Mouse (Mus musculus): ENCODE results near the gene Pdk4.

- TF ChIP-seq CTCF (IDR thresholded peaks at IDR 0.05; ENCODE audit: control insufficient read depth, insufficient read depth, insufficient replicate concordance, low read depth, low read length) (no peak), POLR2A (IDR thresholded peaks at IDR 0.05; ENCODE audit: control insufficient read depth, low read depth, low read length) (no peak)
Measured at GRCm38 (mm10) chr6:5447546-5447945, 48.6 kb downstream of the Pdk4 start.

All from testis, adult 2 months (tissue).